Mouse (Mus musculus) layer of hippocampus, postnatal 10 days (tissue): ENCODE results near the gene Dvl1. TPM values are rescaled to one million over a fixed set of nuclear protein-coding genes. Genes with fewer than 3 reads are reported as not detected.

Source experiments
- DNase-seq, 2 experiments: peaks; one replicate each; pipeline ENCODE4 v3.0.0; 2021; ENCODE audit warnings: low spot score in 2 of 2
- total RNA-seq, 2 experiments: library from RNA; stranded (reverse); gene quantifications; 2 replicates each; pipeline ENCODE4 v1.2.3; 2021

The Dvl1 gene
- total RNA-seq, 2 experiments from 2014 or later = 69.5 to 82.8 TPM

DNA sequence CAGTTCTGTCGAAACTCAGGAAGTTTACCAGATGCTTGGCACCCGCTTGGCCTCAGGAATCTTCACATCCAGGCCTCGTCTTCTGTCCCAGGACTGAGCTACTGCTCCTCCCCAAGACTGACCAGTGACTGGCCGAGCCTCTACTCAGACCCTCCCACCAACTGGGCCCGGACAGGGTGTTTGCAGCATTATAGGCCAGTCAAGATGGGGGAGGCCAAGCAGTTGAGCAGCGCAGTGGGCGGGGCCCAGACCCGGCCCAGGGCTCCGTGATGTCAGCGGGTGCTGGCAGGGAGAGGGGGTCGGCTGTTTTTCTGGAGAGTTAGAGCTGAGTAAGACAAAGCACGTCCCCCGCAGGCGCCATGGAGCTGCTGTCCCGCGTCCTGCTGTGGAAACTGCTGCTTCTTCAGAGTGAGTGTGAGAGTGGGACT, 7.7 kb upstream of the Dvl1 start, which contains the start of gene Mxra8:
TSS of gene Mxra8 (plus strand) at position 198 of the 428 bp plus-strand sequence.
- no peak for DNase-seq

DNA sequence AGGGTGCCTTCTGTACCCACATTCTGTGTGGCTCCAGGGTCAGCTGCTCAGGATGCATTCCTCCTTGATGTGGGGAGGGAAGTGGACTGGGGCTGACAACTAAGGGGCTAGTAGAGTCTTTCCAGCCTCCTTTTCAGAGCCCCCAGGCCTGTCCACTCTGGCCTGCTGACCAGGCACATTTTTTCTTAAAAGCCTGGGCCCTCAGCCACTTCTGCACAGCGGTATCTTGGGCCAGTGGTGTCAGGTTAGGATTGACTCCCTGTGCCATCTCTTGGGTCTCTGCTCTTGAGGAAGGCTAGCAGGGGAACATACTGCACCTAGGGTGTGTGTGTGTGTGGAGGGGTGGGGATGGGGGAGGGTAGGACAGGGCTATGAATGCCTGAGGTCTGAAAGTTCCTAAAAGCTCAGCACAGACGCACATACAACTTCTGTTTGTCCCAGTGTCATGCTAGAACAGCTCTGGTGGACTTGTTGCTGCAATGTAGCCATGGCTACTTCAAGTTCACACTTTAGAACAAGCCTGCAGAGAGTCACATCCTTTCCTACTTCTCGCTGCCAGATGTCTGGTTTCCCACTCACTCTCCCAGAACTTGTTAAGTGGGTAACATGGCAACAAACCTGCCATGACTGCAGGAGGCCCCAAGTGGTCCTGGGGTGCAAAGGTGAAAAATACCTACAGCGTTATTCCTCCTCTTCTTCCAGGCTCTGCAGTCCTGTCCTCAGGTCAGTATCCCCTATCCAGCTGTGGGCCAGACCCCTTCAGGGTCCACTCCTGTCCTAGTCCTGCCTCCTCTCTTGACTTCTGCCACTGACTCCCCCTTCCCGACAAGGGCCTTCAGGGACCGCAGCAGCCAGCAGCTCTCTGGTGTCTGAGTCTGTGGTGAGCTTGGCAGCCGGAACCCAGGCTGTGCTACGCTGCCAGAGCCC, 6.9 kb upstream of the Dvl1 start:
- DNase-seq = no peak

DNA sequence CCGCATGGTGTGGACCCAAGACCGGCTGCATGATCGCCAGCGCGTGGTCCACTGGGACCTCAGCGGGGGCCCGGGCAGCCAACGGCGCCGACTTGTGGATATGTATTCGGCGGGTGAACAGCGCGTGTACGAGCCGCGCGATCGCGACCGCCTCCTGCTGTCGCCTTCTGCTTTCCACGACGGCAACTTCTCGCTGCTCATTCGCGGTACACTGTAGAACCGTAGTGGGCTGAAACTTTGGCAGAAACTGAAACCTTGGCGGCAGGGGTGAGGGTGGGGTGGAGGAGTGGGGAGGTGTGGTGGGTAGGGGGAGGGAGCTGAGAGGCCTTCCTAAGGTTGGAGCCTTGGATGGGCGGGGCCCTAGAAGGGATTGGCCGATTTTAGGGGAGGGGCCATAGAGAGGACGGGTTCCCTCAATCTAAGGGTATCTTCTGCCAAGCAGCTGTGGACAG, 6.2 kb upstream of the Dvl1 start:
- peak; percentile 48 to 53 for DNase-seq

DNA sequence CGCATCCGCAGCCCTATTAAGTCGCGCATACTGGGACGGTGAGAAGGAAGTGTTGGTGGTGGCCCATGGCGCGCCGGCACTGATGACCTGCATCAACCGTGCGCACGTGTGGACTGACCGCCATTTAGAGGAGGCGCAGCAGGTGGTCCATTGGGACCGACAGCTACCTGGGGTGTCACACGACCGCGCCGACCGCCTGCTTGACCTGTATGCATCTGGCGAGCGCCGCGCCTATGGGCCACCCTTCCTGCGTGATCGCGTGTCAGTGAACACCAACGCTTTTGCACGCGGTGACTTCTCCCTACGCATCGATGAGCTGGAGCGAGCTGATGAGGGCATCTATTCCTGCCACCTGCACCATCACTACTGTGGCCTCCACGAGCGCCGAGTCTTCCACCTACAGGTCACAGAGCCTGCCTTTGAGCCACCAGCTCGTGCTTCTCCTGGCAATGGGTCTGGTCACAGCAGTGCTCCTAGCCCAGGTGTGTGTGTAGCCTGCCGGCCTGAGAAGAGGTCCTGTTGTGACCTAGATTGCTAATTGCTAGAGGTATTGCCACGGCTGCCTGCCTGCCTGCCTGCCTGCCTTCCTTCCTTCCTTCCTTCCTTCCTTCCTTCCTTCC, 5.4 kb upstream of the Dvl1 start:
- DNase-seq = no peak

DNA sequence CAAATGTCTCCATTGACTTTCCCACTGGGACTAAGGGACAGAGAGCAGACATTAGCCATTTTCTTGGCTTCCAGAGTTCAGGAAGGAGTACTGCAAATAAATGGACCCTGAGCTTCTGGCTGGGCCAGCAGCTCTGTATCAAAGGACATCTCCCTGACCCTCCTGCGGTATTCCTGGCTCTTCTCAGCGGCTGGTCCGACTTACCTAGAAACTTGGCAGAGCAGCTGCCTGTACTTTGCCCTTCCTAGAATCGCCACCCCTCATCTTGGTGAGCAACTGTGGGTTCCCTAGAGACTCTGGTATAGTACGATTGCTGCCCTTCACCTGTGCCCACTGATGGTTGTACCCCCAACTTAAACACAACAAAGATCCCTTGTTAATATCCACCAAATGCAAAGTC, 4.0 kb upstream of the Dvl1 start:
- no peak for DNase-seq

DNA sequence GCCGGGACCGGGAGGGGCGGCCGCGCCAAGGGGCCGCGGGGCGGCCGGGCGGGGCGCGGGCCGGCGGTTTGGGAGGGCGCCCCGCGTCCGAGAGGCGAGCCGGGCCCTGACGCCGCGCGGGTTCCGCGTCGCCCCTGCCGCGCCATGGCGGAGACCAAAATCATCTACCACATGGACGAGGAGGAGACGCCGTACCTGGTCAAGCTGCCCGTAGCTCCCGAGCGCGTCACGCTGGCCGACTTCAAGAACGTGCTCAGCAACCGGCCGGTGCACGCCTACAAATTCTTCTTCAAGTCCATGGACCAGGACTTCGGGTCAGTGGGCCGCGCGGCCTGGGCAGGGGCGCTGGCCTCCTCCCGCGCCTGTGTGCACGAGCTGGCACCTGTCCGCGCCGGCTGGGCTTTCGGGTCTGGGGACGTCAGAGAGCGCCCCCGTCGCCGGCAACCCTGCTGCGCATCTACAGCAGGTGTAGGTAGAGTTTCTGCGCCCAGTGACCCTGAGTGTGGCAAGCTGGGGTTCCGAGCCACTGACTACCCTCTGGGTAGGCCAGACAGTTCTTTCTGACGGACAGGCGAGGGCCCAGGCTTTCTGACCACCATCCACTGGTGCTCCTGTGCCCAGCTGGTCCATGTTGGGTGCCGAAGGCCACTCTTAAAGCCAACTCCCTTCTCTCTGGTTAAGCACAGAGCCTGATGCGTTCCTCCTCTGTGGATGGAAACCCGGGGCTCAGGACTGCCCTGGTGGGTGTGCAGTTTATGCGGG, 570 bp downstream of the Dvl1 start:
- peak in 1 of 2 experiments; percentile 36 for DNase-seq

DNA sequence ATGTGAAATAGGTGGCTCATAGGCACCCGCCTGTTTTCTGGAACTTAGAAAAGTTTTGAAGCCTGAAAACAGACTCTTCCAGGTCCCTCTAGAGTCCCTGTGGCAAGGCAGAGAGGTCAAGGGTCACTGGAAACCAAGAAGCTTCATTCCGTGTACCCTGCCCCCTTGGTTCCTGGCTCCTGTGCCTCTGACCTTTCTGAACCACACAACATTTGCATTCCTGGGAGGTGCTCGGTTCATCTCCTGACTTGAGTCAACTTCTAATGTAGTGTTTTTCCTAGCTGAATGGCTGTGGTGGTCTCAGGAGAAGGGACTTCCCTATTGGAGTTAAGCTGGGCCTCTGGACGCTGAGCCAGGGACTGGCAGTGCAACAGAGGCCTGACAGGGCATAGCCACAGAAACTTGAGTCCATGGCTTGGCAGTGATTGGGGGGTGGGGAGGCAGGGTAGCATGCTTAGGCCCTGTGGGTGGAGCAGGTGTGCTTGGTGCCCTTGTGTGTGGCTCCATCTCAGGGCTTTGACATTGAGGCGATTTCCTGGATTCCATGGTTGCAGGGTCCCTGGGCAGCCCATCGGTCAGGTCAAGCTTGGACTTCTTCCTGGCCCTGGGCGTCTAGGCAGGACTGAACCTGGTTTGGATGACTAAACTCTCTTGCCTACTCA, 1.4 kb downstream of the Dvl1 start:
- no peak for DNase-seq

DNA sequence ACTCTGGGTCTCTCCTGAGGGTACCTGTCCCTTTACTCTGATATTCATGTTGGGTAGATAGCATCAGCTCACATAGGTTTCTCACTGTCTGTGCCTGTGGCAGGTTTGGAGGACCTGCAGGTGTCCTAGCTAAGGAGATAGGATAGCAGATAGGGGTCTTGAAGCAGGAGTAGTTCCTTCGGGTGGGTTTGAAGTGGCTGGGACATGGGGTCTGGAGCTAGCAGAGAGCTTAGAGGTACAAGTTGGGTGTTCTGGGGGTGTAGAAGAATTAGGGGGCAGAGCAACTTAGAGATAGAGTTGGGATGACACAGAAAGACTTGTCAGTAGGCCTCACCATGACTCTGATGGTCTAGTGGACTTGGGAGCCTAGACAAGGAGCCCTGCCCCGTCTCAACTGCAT, 2.2 kb downstream of the Dvl1 start:
- no peak for DNase-seq

DNA sequence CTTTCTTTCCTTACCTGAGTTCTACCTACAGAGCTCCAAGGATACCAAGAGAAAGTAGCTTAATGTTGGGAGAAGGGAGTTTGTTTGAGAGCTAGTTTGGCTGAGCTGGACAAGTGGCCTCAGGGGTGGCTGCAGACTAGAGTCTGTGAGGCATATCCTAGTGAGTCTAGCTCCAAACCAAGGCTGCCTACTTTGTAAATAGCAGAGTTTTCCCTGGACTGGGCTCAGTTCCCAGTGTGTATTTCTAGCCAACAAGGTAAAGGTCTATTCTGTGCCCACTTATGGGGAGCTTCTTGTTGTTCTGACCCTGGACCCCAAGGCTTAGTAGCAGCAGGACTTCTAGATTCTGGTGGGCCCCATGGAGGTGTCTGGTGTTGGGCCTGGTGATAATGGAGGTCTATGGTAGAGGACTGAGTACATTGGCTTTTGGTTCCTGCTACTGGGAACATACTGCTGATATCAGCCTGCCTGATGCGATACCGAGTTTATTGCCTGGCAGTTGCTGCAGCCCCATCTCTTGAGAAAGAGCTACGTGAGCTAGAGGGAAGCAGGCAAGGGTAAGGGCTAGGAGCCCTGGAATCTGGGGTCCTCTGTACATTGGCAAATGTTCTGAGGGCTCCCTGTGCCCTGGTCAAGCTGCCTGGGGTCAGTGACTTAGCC, 2.7 kb downstream of the Dvl1 start:
- no peak for DNase-seq

DNA sequence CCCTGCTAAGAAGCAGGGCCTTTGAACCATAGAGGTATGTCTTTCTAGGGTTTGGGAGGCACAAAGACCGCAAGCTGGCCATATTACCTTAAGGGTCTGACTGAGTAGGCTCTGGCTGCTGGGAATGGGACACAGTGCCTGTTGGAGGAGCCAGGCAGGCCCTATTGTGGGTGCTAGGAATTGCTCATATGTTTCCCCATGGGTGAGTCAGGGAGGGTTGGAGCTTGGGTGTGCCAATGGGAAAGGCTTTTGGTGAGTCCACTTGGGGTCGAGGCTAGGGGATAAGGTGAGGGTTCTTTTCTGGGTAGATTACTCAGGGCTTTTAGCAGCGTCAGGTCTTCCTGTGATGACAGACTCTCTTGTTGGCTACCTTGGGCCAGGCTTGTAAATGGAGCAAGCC, 4.2 kb downstream of the Dvl1 start:
- no peak for DNase-seq

DNA sequence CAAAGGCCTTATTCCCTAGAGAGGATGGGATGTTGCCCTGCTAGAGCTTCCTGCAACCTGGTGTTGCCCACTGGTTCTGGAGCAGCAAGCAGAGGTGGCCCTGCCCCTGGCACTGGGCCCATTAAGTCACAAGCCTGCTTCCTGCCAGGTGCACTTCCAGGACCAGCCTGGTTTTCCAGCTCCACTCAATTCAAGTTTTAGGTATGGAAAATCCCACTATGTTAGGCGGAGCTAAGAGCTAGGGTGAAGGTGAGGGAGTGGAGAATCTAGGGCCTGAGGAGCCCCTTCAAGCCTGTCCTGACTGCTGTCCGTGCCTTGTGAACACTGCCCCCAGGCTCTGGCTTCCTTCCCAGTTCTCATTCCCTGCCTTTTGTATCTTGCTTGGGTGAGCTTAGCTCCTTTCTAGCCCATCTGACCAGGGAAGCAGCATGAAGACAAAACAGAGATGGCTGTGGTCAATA, 4.8 kb downstream of the Dvl1 start:
- DNase-seq = no peak

DNA sequence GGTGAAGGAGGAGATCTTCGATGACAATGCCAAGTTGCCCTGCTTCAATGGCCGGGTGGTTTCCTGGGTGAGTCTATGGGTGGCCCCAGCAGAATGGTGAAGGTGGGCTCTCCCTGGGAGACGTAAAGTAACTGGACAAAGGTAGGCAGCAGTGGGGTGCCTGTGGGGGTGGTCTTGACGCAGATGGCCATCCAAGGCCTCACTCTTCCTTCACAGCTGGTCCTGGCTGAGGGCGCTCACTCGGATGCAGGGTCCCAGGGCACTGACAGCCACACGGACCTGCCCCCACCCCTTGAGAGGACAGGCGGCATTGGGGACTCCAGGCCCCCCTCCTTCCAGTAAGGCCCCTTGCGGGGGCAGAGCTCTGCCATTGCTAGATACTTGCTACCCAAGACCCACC, 6.2 kb downstream of the Dvl1 start:
- no peak for DNase-seq

DNA sequence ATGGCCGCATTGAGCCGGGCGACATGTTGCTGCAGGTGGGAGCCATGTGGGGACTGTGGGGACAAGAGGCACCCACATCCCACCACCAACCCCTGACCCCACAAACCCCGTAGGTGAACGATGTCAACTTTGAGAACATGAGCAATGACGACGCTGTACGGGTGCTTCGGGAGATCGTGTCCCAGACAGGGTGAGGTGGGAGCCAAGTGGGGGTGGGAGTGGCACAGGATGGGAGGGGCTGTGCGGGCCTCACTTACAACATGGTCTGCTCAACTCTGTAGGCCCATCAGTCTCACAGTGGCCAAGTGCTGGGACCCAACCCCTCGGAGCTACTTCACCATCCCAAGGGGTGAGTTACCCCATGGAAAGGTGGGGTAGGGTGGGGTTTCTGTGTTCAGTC, 7.8 kb downstream of the Dvl1 start:
- DNase-seq = no peak

DNA sequence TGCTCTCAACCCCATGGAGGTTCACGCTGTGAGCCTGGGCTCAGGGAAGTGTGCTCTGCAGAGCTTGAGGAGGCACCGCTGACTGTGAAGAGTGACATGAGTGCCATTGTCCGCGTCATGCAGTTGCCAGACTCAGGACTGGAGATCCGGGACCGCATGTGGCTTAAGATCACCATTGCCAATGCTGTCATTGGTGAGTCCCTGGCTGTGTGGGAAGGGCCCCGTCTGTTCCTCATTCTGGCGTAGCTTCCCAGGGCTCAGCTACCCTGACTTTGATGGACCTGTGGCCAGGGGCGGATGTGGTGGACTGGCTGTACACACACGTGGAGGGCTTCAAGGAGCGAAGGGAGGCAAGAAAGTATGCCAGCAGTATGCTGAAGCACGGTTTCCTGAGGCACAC, 8.9 kb downstream of the Dvl1 start:
- DNase-seq = no peak

DNA sequence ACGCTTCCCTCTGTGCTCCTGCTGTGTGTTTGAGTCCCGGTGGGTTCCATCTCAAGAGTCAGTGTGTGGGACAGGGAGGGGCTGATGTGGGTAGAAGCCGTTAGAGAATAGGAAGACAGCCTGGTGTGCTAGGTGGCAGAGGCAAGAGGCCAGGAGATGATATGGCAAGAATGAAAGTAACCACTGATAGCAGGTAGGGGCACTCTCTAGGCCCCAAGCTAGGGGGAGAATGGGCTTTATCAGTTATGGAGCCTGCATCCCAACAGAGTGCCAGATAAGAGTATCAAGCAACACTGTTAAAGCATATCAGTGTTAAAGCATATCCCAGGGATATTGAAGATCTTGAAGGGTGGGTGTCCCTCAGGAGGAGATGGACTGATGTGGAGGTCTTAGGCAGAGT, 9.7 kb downstream of the Dvl1 start:
- DNase-seq = no peak

DNA sequence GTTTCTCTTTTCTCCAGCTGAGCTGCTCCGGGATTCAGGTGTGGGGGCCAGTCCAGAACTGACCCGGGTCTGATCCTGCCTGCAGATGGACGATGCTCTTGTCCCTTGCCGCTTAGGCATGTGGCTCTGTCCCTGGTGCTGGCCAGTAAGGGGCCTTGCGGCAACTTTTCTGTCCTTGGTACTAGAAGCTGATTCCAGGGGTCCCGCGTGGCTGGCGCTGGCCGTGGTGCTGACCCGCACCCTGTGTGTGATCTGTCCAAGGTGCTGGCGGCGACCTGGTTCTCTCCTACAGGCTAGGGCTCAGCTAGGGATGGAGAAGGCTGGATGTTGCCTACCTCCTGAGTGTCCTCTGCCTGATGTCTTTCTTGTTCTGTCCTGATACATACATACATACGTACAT, 12.1 kb downstream of the Dvl1 start:
- peak in 1 of 2 experiments; percentile 42 for DNase-seq

DNA sequence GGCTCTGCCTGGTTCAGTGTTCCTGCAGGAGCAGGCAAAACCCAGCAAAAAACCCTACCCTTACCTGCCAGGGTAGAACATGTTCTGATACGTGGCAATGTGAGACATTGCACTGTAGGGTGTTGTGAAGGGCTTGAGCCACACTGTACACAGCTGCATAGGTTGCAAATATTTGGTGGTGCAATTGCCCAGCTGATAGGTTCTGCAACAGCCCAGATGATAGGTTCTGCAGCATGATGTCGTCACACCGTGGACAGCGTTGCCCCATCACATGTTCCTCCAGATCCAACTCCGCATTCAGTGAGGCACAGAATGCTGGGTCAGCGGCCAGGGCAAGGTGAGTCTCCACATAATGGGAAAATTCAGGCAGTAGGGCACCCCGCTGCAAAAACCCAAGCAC, 14.6 kb downstream of the Dvl1 start:
- DNase-seq = no peak

DNA sequence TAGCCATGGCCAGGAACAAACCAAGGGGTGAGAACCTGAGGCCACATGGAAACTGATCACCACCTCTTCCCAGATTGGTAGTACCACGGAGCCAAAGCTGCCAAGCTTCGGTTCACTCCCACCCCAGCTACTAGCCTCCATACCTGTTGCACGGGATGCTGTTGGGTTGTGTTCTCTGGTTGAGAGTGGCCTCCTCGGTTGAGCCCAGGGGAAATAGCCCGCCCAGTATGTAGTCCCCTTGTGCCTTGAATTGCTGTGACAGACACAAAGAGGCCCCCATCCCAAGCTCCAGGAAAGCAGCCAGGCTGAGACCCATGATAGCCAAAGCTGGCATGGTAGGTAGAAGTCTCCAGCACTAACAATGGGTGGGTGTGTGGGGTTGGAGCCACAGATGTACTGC, 15.8 kb downstream of the Dvl1 start, which contains the start of gene Tas1r3:
TSS of gene Tas1r3 (minus strand) at position 362 of the 400 bp plus-strand sequence.
- DNase-seq = peak in 1 of 2 experiments; percentile 5

DNA sequence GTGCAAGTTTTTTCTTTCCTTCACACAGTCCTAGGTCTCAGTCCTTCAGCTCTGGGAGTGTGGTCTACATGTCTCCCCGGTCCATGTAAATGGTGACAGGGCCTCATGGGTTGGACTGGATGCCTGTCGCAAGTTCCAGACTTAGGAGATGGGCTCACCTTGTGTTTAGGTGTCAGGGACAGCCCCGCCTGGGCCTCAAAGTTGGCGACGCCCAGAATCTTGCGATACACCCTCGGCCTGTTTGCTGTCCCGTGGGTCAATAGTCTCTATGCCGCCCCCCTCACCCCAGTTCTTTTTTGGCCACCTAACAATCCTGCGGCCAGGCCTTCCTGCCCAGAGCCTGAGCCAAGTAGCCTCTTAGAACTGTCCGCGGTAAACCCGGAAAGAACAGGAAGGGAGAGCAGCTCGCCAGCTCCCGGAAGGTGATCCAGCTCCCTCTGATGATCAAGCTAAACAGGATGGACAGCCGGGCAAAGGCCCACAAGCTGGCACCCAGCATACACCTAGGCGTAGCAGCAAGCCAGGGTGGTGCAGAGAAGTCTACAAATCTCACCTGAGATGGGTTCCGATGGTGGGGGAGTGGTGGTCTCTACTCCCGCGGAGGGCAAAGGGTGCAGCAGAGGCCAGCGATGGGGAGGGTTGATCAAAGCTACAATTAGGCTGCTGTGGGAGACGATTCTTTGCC, 21.6 kb downstream of the Dvl1 start:
- no peak for DNase-seq
